Mouse (Mus musculus): ENCODE data around the gene Jaml.
"Not testable (repeated sequence)": the region's sequence is repeated elsewhere in the genome, so short reads cannot be mapped to it uniquely, and the experiment has no call there.

GRCm38 (mm10) chr9:45037803-45038202 lies 41.2 kb upstream of the Jaml start:
- not testable (repeated sequence) for TF ChIP-seq ZKSCAN1 (IDR thresholded peaks at IDR 0.05; ENCODE audit: low read depth, low read length); POLR2AphosphoS2 (IDR thresholded peaks at IDR 0.05; ENCODE audit: low read length); MYC (IDR thresholded peaks at IDR 0.05; ENCODE audit: low read depth, low read length); ZC3H11A (IDR thresholded peaks at IDR 0.05; ENCODE audit: low read depth, low read length); MYB (IDR thresholded peaks at IDR 0.05; ENCODE audit: low read depth, low read length); CTCF (IDR thresholded peaks at IDR 0.05 in 2 of 3, conservative IDR thresholded peaks at IDR 0.05 in 1 of 3; ENCODE audit: control insufficient read depth in 1 of 3, insufficient read depth in 1 of 3, low read depth in 2 of 3, low read length in 3 of 3, poor library complexity in 1 of 3, severe bottlenecking in 1 of 3); POLR2AphosphoS5 (IDR thresholded peaks at IDR 0.05; ENCODE audit: borderline replicate concordance, low read depth, low read length); MAFK (IDR thresholded peaks at IDR 0.05; ENCODE audit: borderline replicate concordance, low read depth, low read length); POLR2A (IDR thresholded peaks at IDR 0.05; ENCODE audit: control insufficient read depth in 1 of 2, insufficient read depth in 1 of 2, low read depth in 1 of 2, low read length in 2 of 2, poor library complexity in 1 of 2); SMC3 (IDR thresholded peaks at IDR 0.05; ENCODE audit: low read depth, low read length); MAZ (IDR thresholded peaks at IDR 0.05; ENCODE audit: low read depth, low read length); GABPA (IDR thresholded peaks at IDR 0.05; ENCODE audit: low read depth, low read length)
- peak in 1 of 2 experiments; percentile 15; a peak in 1 of 4 replicates for TF ChIP-seq EP300 (IDR thresholded peaks at IDR 0.05; ENCODE audit: low read depth in 1 of 2, low read length in 2 of 2)
